Mouse (Mus musculus) right cerebral cortex, adult 2 months (tissue): ENCODE data around the gene Shc4.

Experiments
- DNase-seq, 2 experiments: peaks; one replicate each; pipeline ENCODE4 v3.0.0; 2021 to 2022; ENCODE audit warnings: low spot score in 2 of 2

Shc4 gene

GRCm38 (mm10) chr2:125644912-125645311 is 79.0 kb downstream of the Shc4 start:
- DNase-seq = no peak

DNA sequence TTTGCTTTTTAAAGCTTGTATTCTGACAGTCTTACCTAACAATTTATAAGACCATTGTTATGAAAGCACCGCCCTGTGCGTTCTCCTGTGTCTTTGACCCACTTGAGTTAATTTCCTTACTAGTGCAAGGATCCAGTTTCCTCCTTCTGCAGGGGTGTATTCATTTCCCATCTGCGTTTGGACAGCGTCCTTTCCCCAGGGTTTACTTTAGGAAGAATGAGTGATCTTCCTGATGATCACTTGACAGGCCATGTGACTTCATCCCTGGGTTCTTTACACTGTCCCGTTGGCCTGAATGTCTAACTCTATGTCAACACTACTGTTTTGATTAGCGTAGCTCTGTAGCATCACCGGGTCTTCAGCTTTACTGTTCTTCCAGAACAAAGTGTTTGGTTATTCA is 86.6 kb downstream of the Shc4 start:
- DNase-seq = no peak

GRCm38 (mm10) chr2:125630010-125630409 is 93.9 kb downstream of the Shc4 start:
- no peak for DNase-seq

- no peak for DNase-seq
Measured at GRCm38 (mm10) chr2:125628487-125628886, 95.5 kb downstream of the Shc4 start.

GRCm38 (mm10) chr2:125626536-125626935 is 97.4 kb downstream of the Shc4 start:
- DNase-seq = no peak

- peak; percentile 97 for DNase-seq
Measured at GRCm38 (mm10) chr2:125624837-125625351, 99.1 kb downstream of the Shc4 start, which contains the start of gene Cep152. Cep152 (minus strand) TSS chr2:125625113.

DNA sequence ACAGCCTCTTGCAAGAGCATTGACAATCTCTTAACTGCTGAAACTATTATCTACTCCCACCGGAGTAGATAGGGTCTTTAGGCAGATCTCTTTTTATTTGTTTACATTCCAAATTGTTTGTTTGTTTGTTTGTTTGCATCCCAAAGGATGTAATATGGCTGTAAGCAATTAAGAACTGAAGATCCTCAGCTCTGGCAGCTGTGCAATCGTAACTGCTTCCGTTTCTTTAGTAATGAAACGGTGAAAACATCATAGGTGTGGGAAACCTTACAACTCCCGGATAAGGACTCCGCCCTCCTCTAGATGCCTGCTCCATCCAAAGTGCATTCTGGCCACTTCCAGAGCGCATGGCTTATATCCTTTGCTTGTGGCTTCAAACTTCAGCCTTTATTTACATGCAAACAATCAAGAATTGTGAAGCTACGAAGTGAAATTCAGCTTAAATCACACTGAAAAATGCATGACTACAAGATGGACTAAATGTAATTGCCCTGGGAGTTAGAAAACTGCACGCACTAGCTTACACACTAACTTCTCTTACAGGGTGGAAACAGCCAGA is 99.7 kb downstream of the Shc4 start:
- no peak for DNase-seq

DNA sequence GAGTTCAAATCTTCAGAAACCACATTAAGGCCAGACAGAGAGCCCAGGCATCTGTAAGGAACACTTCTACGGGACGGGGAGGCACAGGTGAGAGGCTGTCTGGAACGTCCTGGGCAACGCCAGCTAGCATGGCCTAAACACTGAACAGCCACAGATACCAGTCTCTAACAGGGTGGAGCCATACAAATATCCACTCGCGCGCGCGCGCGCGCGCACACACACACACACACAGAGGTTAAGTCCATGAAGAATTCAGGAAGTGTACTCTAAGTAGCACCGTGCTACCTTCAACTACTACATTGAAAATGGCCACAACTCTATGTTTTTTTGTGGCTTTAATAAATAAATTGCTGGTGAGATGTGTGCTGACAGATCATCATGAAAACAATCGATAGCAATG is 100.7 kb downstream of the Shc4 start:
- no peak for DNase-seq

DNA sequence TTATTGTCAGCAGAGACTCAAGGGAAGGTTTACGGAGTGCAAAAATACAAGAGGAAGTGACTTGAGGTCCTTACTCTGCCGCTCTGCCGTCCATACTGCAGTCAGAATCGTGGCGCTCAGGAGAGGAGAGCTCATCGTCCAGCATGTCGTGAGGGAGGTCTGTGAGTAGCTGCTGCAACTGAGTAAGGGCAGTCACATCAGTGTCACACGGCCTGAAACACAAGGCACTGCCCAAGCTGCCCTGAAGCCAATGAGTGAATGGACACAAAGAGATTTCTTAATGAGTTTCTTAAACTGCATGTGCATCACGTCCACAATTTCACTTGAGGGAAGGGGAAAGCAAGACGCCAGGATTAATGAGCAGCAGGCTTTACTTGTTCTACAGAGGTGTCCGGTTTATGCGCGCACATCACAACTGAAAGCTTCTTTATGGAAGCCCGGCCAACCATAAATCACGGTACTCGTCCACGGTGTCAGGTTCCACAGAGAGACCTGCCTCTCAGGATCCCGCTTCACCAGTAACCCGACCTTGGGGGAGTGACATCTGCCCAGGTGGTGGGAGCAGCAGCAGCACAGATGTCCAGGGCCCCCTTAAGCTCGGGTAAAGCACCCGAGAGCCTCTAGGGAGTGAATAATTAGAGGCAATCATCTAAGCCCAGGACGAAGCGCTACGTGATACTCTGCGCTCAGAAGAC is 103.6 kb downstream of the Shc4 start:
- no peak for DNase-seq

DNA sequence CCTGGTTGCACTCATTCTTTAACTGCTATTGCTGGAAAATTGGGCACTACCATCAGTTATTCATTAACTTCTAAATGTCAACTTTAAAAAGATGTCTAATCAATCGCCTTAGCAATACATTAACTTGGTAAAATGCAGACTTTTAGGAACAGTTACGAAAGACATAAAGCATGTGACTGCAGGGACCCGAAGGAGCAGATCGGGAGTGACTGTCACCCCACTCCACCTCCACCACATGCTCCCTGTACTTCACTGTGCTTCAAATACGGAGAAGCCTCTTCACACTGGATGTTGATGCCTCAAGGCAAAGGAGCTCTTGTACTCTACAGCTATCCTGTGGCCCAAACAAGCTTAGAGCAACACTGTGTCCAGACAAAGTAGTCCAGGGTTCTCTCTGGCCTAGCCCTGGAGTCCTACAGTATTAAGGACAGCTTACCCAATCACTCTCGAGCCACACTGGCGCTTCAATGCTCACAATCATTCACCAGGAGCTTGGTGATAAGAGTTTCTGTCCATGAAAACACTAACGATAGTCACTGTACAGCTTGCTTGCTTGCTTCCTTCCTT is 108.0 kb downstream of the Shc4 start:
- no peak for DNase-seq

- no peak for DNase-seq
Measured at GRCm38 (mm10) chr2:125615440-125615839, 108.5 kb downstream of the Shc4 start.

GRCm38 (mm10) chr2:125606220-125606845 is 117.6 kb downstream of the Shc4 start:
- peak in 1 of 2 experiments; percentile 17 for DNase-seq

GRCm38 (mm10) chr2:125604646-125605045 is 119.3 kb downstream of the Shc4 start:
- peak; percentile 61 to 68 for DNase-seq

DNA sequence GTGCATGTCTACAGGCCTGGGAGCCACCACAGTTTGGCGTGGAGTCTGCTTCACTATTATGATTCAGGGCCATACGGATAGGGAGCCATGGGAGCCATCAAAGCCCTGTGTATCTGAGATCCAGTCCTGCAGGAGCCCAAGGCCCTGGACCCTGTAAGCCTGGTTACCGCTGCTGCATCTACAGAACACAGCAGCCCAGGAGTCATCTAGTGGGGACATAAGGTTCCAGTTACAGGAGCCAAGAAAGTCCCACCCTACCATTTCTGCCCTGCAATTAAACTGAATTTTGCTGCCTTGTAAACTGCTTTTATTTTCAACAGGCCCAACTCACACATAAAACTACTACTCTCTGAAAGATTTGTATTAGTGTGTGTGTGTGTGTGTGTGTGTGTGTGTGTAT is 121.0 kb downstream of the Shc4 start:
- DNase-seq = no peak

GRCm38 (mm10) chr2:125598958-125599357 is 125.0 kb downstream of the Shc4 start:
- DNase-seq = peak in 1 of 2 experiments; percentile 10

GRCm38 (mm10) chr2:125598251-125598650 is 125.7 kb downstream of the Shc4 start:
- DNase-seq = no peak

GRCm38 (mm10) chr2:125594786-125595185 is 129.2 kb downstream of the Shc4 start:
- DNase-seq = no peak

DNA sequence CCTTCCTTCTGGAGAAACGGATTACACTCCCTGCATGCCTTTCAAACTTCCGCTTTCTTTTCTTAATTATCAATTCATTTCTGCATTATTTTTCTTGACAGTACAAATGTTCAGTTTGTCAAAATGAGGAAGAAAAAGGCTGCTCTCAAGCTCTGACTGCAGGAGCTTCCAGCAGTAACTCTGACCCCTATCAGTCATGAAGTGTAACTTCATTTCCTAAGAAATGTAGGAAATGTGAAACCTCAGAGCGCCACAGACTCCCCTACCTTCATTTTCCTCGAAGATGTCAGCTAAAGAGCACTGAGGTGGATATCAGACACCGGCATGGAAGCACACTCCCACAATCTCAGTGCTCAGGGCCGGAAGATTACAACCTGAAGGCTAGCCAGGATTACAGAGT is 129.9 kb downstream of the Shc4 start:
- no peak for DNase-seq

DNA sequence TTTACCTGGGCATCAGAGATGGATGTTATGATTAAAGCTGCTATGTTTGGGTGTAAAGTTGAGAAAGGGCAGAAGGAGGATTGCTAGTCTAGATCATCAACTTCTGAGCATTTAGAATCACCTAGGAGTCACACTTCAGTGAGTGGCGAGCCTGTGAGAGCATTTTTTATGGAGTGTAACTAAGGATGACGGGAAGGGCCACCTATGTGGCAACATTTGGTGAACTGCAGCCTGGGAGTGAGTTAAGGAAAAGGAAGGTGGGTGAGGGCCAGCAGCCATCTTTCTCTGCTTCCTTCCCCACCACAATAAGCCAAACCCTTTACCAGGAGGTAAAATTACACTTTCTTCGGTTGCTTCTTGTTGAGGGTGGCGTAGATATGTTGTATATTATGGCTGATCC is 132.1 kb downstream of the Shc4 start:
- DNase-seq = no peak

DNA sequence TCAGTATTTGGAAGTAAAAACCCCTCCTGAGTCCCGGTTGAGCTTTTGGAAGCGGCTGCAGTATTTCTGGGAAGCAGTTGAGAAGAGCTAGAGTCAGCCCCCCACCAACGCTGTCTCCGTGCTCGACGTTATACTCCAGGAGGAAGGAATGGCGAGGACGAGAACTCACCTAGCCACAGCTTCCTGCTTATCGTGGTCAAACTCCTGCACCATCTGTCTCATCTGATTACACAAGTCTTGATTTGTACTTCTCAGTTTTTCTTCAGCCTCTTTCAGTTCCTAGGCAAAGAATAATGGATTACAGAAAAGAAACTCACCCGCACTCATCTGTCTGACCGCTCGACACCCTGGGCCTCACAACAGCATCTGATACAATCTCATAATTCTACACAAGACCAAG is 134.7 kb downstream of the Shc4 start:
- no peak for DNase-seq

GRCm38 (mm10) chr2:125581081-125581480 is 142.9 kb downstream of the Shc4 start:
- no peak for DNase-seq

GRCm38 (mm10) chr2:125577670-125578069 is 146.3 kb downstream of the Shc4 start:
- no peak for DNase-seq
